8 mouse cellular contexts compared by ENCODE assay signal in the genomic region with DNA sequence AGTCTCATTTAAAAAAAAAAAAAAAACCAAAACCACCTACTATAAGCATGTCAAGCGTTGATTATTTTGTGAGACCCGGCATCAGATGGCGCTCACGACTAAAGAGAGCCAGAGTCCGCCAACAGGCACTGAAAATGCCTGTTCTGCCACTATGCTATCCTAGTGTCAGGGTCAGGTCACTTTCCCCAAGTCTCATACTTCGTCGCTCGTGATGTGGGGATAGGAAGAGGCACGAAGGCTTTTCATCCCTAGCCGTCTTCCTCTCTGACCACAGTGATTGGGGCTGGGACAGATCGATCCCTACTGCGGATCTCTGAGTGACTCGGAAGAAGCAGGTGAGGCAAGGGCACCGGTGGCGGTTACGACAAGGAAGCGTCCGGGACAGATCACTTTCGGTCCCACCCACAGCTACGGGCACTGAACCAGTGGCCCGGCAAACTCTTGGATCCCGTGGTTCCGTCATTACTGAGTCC. TPM values are rescaled to one million over a fixed set of nuclear protein-coding genes. Genes with fewer than 3 reads are reported as not detected.
DNase-seq lines count a peak whose midpoint lies in the region; ATAC-seq lines count a peak whose summit lies in the region.

No protein-coding gene starts in this region.

- no peaks in the 10 kb centered on the region for H3K9me3 ChIP-seq in limb, embryonic 11.5 days (ENCODE audit: control insufficient read depth, low read length)
- H3K9me3 ChIP-seq in midbrain, embryonic 12.5 days, result no peaks in the 10 kb centered on the region

- ATAC-seq in limb, embryonic 11.5 days (ENCODE audit: insufficient number of reproducible peaks, low FRiP score, low TSS enrichment, low read depth), result peak; percentile 65
- peak; percentile 63 for ATAC-seq in midbrain, embryonic 12.5 days (ENCODE audit: low FRiP score, low read depth)

- peak overlapping the region; percentile 62 for H3K4me2 ChIP-seq in limb, embryonic 11.5 days (ENCODE audit: low read depth, severe bottlenecking)
- peak overlapping the region; percentile 82 for H3K4me2 ChIP-seq in midbrain, embryonic 12.5 days (replicated peaks)

- H3K4me3 ChIP-seq in limb, embryonic 11.5 days (ENCODE audit: low read depth, low read length), result peak overlapping the region; percentile 69
- peak overlapping the region; percentile 92 for H3K4me3 ChIP-seq in midbrain, embryonic 12.5 days

- H3K9ac ChIP-seq in limb, embryonic 11.5 days (ENCODE audit: low read length), result peak overlapping the region; percentile 92
- peak overlapping the region; percentile 91 for H3K9ac ChIP-seq in midbrain, embryonic 12.5 days (replicated peaks)

- peak overlapping the region; percentile 93; the same call in 1 of the 2 replicates for H3K27ac ChIP-seq in limb, embryonic 11.5 days (replicated peaks; ENCODE audit: low read depth, low read length)
- peak overlapping the region; percentile 96 for H3K27ac ChIP-seq in midbrain, embryonic 12.5 days (replicated peaks)

- WGBS in limb, embryonic 11.5 days, result under 1% methylated on average over 23 of the region's 23 CpGs
- WGBS in midbrain, embryonic 12.5 days, result 0% methylated on average over 23 of the region's 23 CpGs

- H3K4me1 ChIP-seq in limb, embryonic 11.5 days (ENCODE audit: control insufficient read depth, insufficient read depth, low read length), result peaks cover 9% of the 10 kb centered on the region; the same call in 1 of the 2 replicates
- H3K4me1 ChIP-seq in midbrain, embryonic 12.5 days, result peaks cover 24% of the 10 kb centered on the region

- H3K27me3 ChIP-seq in limb, embryonic 11.5 days (ENCODE audit: control insufficient read depth, insufficient read depth, low read length), result no peaks in the 10 kb centered on the region
- H3K27me3 ChIP-seq in midbrain, embryonic 12.5 days, result no peaks in the 10 kb centered on the region

- DNase-seq in urinary bladder, adult 18-20 months (ENCODE audit: low spot score in 2 of 2), result peak; percentile 56 to 76
- no peak for DNase-seq in urinary bladder, postnatal 10 days (ENCODE audit: low spot score)
- peak; percentile 86 for DNase-seq in embryo, embryonic 10.5 days (ENCODE audit: low spot score)
- peak; percentile 30 to 68 for DNase-seq in gastrocnemius, postnatal 4 days (ENCODE audit: low spot score in 2 of 2)
- peak; percentile 90 for DNase-seq in kidney, adult 18-20 months
- DNase-seq in limb, embryonic 11.5 days (ENCODE audit: low spot score), result no peak
- peak; percentile 83 to 85 for DNase-seq in spleen, postnatal 10 days (ENCODE audit: low spot score in 2 of 2)

- no peaks in the 10 kb centered on the region for H3K36me3 ChIP-seq in limb, embryonic 11.5 days (ENCODE audit: control insufficient read depth, insufficient read depth, low read length)
- peaks cover 8% of the 10 kb centered on the region; the same call in 1 of the 2 replicates for H3K36me3 ChIP-seq in midbrain, embryonic 12.5 days

RNA-seq across cellular contexts. Expression of gene Cd164, which starts 0.7 kb away (rescaled TPM):
- 100 to 1,000 TPM; 221 to 227 TPM for total RNA-seq in gastrocnemius, postnatal 4 days (2021)
- 171 and 180 TPM in 2 replicates for polyA plus RNA-seq in limb, embryonic 11.5 days (2014; fragmentation: Nextera tagmentation; extraction: Ambion mirVana)
- polyA plus RNA-seq in midbrain, embryonic 12.5 days (2016; fragmentation: Nextera tagmentation; extraction: Ambion mirVana), result 87.1 and 89.3 TPM in 2 replicates

RNA-seq across cellular contexts. Expression of gene Ppil6, which starts 28.3 kb away (rescaled TPM):
- not detected for total RNA-seq in gastrocnemius, postnatal 4 days (2021)
- 0.43 and 1.1 TPM in 2 replicates for polyA plus RNA-seq in limb, embryonic 11.5 days (2014; fragmentation: Nextera tagmentation; extraction: Ambion mirVana)
- 0.73 and 1.5 TPM in 2 replicates for polyA plus RNA-seq in midbrain, embryonic 12.5 days (2016; fragmentation: Nextera tagmentation; extraction: Ambion mirVana)

RNA-seq across cellular contexts. Expression of gene Smpd2, which starts 28.4 kb away (rescaled TPM):
- 10 to 100 TPM; 18.7 to 21.4 TPM for total RNA-seq in gastrocnemius, postnatal 4 days (2021)
- polyA plus RNA-seq in limb, embryonic 11.5 days (2014; fragmentation: Nextera tagmentation; extraction: Ambion mirVana), result 57.3 and 62.3 TPM in 2 replicates
- 48.2 and 53.1 TPM in 2 replicates for polyA plus RNA-seq in midbrain, embryonic 12.5 days (2016; fragmentation: Nextera tagmentation; extraction: Ambion mirVana)

RNA-seq across cellular contexts. Expression of gene Mical1, which starts 42.4 kb away (rescaled TPM):
- 10 to 100 TPM; 32.7 to 42.9 TPM for total RNA-seq in gastrocnemius, postnatal 4 days (2021)
- 40.0 and 42.6 TPM in 2 replicates for polyA plus RNA-seq in limb, embryonic 11.5 days (2014; fragmentation: Nextera tagmentation; extraction: Ambion mirVana)
- polyA plus RNA-seq in midbrain, embryonic 12.5 days (2016; fragmentation: Nextera tagmentation; extraction: Ambion mirVana), result 43.4 and 45.0 TPM in 2 replicates

Comparison
In these comparisons a context has a peak if more than half of its experiments do, and no peak if none do; other contexts are left out.
1. DNase-seq: peak in urinary bladder, adult 18-20 months (2 of 2), embryo, embryonic 10.5 days (single experiment), gastrocnemius, postnatal 4 days (2 of 2), kidney, adult 18-20 months (single experiment) and spleen, postnatal 10 days (2 of 2); none in urinary bladder, postnatal 10 days (single experiment) and limb, embryonic 11.5 days (single experiment).